Mouse (Mus musculus) neural tube, embryonic 11.5 days (tissue): Measurements from ENCODE around the gene St3gal3. TPM values are rescaled to one million over a fixed set of nuclear protein-coding genes. Genes with fewer than 3 reads are reported as not detected.

Experiments
- ATAC-seq: fragments of 200-750 bp; cut with Nextera tagmentation; 2 replicates; pipeline ENCODE4 v1.8.0; 2017; ENCODE audit warnings: moderate number of reproducible peaks, mild to moderate bottlenecking, moderate TSS enrichment, moderate library complexity; ENCODE audit not compliant: insufficient read depth, low FRiP score, low TSS enrichment
- DNase-seq: peaks from one replicate; pipeline ENCODE4 v3.0.0-alpha.2; 2015; ENCODE audit warnings: low spot score
- H3K27ac ChIP-seq: fragments of 300-500 bp; sonication (generic); 2 replicates; pipeline ENCODE4 v1.5.1; 2014; ENCODE audit warnings: low read depth, mild to moderate bottlenecking, low read length
- H3K27me3 ChIP-seq: fragments of 300-500 bp; sonication (generic); 2 replicates; pipeline ENCODE4 v1.6.1; 2014; ENCODE audit warnings: mild to moderate bottlenecking, low read length, mixed read lengths; ENCODE audit not compliant: control insufficient read depth, insufficient read depth
- H3K36me3 ChIP-seq: fragments of 300-500 bp; sonication (generic); 2 replicates; pipeline ENCODE4 v1.6.1; 2014; ENCODE audit warnings: mild to moderate bottlenecking, low read length, moderate library complexity, mixed read lengths; ENCODE audit not compliant: control insufficient read depth, insufficient read depth
- H3K4me1 ChIP-seq: fragments of 300-500 bp; sonication (generic); 2 replicates; pipeline ENCODE4 v1.6.1; 2014; ENCODE audit warnings: low read length, mixed read lengths; ENCODE audit not compliant: control insufficient read depth, insufficient read depth
- H3K4me2 ChIP-seq: fragments of 300-500 bp; sonication (generic); 2 replicates; pipeline ENCODE4 v1.6.1; 2014; ENCODE audit warnings: low read depth, mild to moderate bottlenecking, moderate library complexity
- H3K4me3 ChIP-seq: fragments of 300-500 bp; sonication (generic); 2 replicates; pipeline ENCODE4 v1.5.1; 2014; ENCODE audit warnings: low read depth, low read length
- H3K9ac ChIP-seq: fragments of 300-500 bp; sonication (generic); 2 replicates; pipeline ENCODE4 v1.6.1; 2014; ENCODE audit warnings: mild to moderate bottlenecking, low read length
- H3K9me3 ChIP-seq: fragments of 300-500 bp; sonication (generic); 2 replicates; pipeline ENCODE4 v1.6.1; 2016; ENCODE audit warnings: low read length; ENCODE audit not compliant: control insufficient read depth
- WGBS: fragments of 180-500 bp; shearing (Covaris S2); extraction: QIAGEN DNeasy Blood & Tissue Kit; methylation state at CpG from one replicate; pipeline ENCODE4 v1.1.7; 2014; 5-methylcytosine and 5-hydroxymethylcytosine counted together
- polyA plus RNA-seq: library from polyadenylated mRNA; unstranded; fragments of >200 nt; fragmentation: Nextera tagmentation; extraction: Ambion mirVana; gene quantifications from 2 replicates; pipeline ENCODE4 v1.2.1, GENCODE M21; 2014

St3gal3 gene
- polyA plus RNA-seq, 1 experiment from 2014 or later = 5.2 TPM

GRCm38 (mm10) chr4:117916386-117916785 is 218.3 kb downstream of the St3gal3 start:
- H3K9me3 ChIP-seq = no peaks in the 10 kb centered on the region
- H3K4me1 ChIP-seq = peaks cover 20% of the 10 kb centered on the region
- H3K4me3 ChIP-seq = no peak overlapping the region
- WGBS = 82% methylated on average over 5 of the region's 5 CpGs
- H3K36me3 ChIP-seq = 0 out of 2 replicates have a peak, but pooled peaks cover 2% of the 10 kb centered on the region
- H3K4me2 ChIP-seq = no peak overlapping the region
- no peak overlapping the region for H3K9ac ChIP-seq
- H3K27ac ChIP-seq = no peak overlapping the region
- no peaks in the 10 kb centered on the region for H3K27me3 ChIP-seq
- ATAC-seq (no peak), DNase-seq (no peak)

- Histone ChIP-seq H3K9me3 (no peaks in the 10 kb centered on the region), H3K4me3 (peak overlapping the region; percentile 72), H3K4me1 (peaks cover 20% of the 10 kb centered on the region), H3K27me3 (no peaks in the 10 kb centered on the region), H3K27ac (no peak overlapping the region), H3K4me2 (peak overlapping the region; percentile 66), H3K36me3 (0 out of 2 replicates have a peak, but pooled peaks cover 2% of the 10 kb centered on the region), H3K9ac (peak overlapping the region; percentile 79)
- WGBS = 9% methylated on average over 19 of the region's 19 CpGs
- no peak for DNase-seq
- ATAC-seq = no peak
Measured at GRCm38 (mm10) chr4:117915489-117916105, 219.1 kb downstream of the St3gal3 start.

DNA sequence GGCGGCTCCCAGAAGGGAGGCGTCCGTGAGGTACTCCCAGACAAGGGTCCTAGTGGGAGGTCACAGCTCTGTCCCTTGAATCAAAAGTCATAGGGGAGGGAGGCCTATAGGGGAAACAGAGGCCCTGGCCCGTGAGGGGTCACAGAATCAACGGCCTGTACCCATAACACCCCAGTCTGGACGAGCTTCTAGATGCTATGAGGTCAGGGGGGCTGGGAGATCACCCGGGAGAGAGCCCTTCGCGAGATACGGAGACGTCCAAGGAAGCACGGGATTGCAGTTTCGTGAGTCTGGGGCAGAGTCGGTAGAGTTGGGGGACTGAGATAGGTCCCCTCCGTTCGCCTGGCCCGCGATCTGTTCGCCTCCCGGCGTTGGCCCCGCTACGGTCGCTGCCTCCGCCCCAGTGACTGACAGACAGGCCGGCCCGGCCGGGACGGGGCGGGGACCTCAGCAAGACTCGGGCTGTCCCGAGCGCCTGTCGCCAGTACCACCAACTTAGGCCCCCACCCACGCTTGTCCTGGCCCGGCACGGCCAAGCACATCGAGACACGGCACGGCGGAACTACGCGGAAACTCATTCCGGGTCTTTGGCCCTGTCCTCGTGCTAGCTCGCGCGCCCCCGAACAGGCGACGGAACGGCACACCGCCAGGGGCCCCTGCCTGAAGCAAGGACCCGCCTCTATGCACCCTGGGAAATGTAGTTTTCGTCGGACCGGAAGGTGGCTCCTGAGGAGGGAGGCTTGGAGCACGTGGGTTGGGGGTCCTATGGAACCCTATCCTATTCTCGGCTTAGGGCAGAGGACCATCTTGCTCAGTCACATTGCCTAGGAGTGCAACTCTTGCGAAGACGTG is 219.9 kb downstream of the St3gal3 start, which contains the start of gene Ipo13:
Ipo13 (minus strand) TSS at position 409 of the 852 bp plus-strand sequence.
- peak; percentile 96 for ATAC-seq
- Histone ChIP-seq H3K9ac (peak within 1 kb of the TSS; percentile 79), H3K36me3 (peaks cover 2% of the 10 kb centered on the region; the same call in 1 of the 2 replicates), H3K27me3 (no peaks in the 10 kb centered on the region), H3K4me1 (peaks cover 22% of the 10 kb centered on the region), H3K4me3 (peak within 1 kb of the TSS; percentile 72), H3K27ac (peak within 1 kb of the TSS; percentile 71), H3K4me2 (peak within 1 kb of the TSS; percentile 66), H3K9me3 (no peaks in the 10 kb centered on the region)
- under 1% methylated on average over 60 of the region's 61 CpGs for WGBS
- DNase-seq = peak; percentile 96

GRCm38 (mm10) chr4:117914031-117914430 is 220.7 kb downstream of the St3gal3 start:
- H3K4me1 ChIP-seq = peaks cover 28% of the 10 kb centered on the region

DNA sequence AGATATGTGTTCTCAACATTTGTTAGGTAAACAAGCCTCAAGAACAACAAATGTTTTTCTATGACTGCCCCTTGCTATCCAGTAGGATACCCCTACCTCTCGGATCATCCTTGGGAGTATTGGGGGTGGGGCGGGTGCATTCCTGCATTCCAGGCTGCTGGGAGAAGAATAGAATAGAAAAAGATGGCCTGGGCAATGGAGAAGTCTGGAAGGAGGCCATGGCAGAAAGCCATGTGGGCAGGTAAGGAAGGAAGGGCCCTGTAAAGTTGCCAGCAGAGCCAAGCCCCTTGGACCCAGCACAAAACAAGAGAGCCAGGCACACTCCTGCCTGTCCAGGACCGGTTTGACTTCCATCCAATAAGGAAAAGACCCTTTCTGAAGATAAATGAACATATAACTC is 221.3 kb downstream of the St3gal3 start:
- Histone ChIP-seq H3K4me1 (peaks cover 28% of the 10 kb centered on the region), H3K36me3 (peaks cover 2% of the 10 kb centered on the region; the same call in 1 of the 2 replicates), H3K27ac (no peak overlapping the region), H3K9ac (0 out of 2 replicates have a peak overlapping the region, but pooled peaks have one; percentile 22), H3K9me3 (no peaks in the 10 kb centered on the region), H3K27me3 (no peaks in the 10 kb centered on the region), H3K4me3 (peak overlapping the region; percentile 72), H3K4me2 (peak overlapping the region; percentile 66)
- ATAC-seq (no peak), DNase-seq (no peak)
- 48% methylated on average over 3 of the region's 3 CpGs for WGBS

More at GRCm38 (mm10) chr4:117914031-117914430, 220.7 kb downstream of the St3gal3 start:
- Histone ChIP-seq H3K27ac (no peak overlapping the region), H3K9ac (peak overlapping the region; percentile 79), H3K9me3 (no peaks in the 10 kb centered on the region), H3K4me3 (peak overlapping the region; percentile 72), H3K36me3 (peaks cover 2% of the 10 kb centered on the region; the same call in 1 of the 2 replicates), H3K4me2 (peak overlapping the region; percentile 66), H3K27me3 (no peaks in the 10 kb centered on the region)
- ATAC-seq = no peak
- WGBS = 18% methylated on average over 8 of the region's 8 CpGs
- no peak for DNase-seq

GRCm38 (mm10) chr4:117912685-117913273 is 221.9 kb downstream of the St3gal3 start:
- Histone ChIP-seq H3K9me3 (no peaks in the 10 kb centered on the region), H3K27ac (no peak overlapping the region), H3K36me3 (peaks cover 2% of the 10 kb centered on the region; the same call in 1 of the 2 replicates), H3K4me2 (peak overlapping the region; percentile 66), H3K4me1 (peaks cover 28% of the 10 kb centered on the region), H3K9ac (0 out of 2 replicates have a peak overlapping the region, but pooled peaks have one; percentile 22), H3K4me3 (peak overlapping the region; percentile 72; the same call in 1 of the 2 replicates), H3K27me3 (no peaks in the 10 kb centered on the region)
- 61% methylated on average over 7 of the region's 7 CpGs for WGBS
- no peak for DNase-seq
- no peak for ATAC-seq

DNA sequence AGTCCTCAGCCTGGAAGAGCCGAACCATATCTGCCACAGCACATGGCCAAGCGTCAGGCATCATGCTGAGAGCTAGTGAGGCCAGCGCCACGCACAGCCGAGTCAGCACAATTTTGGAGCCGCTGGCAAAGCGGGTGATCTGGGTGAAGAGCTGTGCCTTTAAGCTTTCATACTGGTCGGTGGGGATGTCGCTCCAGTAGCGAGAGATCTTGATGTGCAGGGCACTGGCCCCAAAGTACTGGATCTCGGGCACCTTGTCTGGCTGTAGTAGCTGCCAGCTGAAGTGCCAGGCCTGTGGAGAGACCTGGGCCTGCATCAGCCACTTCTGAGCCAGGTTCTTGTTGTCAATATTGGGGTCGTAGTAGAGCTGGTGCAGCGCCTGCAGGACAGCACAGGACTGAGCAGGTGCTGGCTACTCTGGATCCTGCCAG is 222.6 kb downstream of the St3gal3 start:
- Histone ChIP-seq H3K4me2 (no peak overlapping the region; the same call in 1 of the 2 replicates), H3K9ac (no peak overlapping the region)

DNA sequence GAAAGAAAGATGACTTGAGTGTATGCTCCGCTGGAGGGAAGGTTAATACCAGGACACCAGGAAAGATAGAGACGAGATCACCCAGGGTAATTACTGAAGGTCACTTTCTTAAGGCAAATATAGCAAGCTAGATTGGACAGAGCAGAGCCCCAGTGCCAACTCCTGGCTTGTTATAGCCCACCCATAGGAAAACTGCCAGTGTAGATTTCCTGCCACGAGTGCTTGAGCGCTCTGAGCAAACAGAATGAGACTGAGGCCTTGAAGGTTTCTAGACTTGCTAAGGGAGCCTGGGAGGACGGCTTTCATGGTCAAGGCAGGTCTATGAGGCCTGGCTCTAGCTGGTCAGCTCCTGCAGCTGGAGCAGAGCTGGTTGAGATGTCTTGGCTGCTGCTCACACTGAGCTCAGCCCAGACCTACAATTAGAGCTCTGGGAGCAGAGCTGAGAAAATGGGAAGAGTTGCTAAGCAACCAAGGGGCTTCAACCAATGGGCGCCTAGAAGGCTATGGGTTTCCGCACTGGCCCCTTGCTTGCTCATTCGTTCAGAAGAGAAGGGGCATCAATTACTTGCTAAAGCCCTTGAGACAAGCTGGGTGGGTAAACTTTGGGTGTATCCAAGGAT is 225.8 kb downstream of the St3gal3 start:
- ATAC-seq (peak; percentile 65), DNase-seq (peak; percentile 45)
- H3K27ac ChIP-seq = no peak overlapping the region
- H3K9me3 ChIP-seq = no peaks in the 10 kb centered on the region
- WGBS = 70% methylated on average over 8 of the region's 8 CpGs
- H3K4me1 ChIP-seq = peaks cover 22% of the 10 kb centered on the region
- H3K27me3 ChIP-seq = no peaks in the 10 kb centered on the region
- peak overlapping the region; percentile 40 for H3K4me2 ChIP-seq
- no peak overlapping the region for H3K4me3 ChIP-seq
- 0 out of 2 replicates have a peak overlapping the region, but pooled peaks have one; percentile 24 for H3K9ac ChIP-seq
- H3K36me3 ChIP-seq = peaks cover 5% of the 10 kb centered on the region

More for the DNA sequence above, 222.6 kb downstream of the St3gal3 start:
- 94% methylated on average over 13 of the region's 13 CpGs for WGBS
- Histone ChIP-seq H3K27me3 (no peaks in the 10 kb centered on the region), H3K27ac (no peak overlapping the region), H3K4me3 (no peak overlapping the region), H3K4me1 (peaks cover 28% of the 10 kb centered on the region), H3K9me3 (no peaks in the 10 kb centered on the region), H3K36me3 (peaks cover 2% of the 10 kb centered on the region; the same call in 1 of the 2 replicates)
- DNase-seq = no peak
- no peak for ATAC-seq
